Mouse (Mus musculus) cerebellum, postnatal 4 days (tissue): Measurements from ENCODE around the gene Cd83.

Experiments
- DNase-seq, 2 experiments: peaks; one replicate each; pipeline ENCODE4 v3.0.0; 2022; ENCODE audit warnings: low spot score in 2 of 2, mixed read lengths in 1 of 2

The Cd83 gene

DNA sequence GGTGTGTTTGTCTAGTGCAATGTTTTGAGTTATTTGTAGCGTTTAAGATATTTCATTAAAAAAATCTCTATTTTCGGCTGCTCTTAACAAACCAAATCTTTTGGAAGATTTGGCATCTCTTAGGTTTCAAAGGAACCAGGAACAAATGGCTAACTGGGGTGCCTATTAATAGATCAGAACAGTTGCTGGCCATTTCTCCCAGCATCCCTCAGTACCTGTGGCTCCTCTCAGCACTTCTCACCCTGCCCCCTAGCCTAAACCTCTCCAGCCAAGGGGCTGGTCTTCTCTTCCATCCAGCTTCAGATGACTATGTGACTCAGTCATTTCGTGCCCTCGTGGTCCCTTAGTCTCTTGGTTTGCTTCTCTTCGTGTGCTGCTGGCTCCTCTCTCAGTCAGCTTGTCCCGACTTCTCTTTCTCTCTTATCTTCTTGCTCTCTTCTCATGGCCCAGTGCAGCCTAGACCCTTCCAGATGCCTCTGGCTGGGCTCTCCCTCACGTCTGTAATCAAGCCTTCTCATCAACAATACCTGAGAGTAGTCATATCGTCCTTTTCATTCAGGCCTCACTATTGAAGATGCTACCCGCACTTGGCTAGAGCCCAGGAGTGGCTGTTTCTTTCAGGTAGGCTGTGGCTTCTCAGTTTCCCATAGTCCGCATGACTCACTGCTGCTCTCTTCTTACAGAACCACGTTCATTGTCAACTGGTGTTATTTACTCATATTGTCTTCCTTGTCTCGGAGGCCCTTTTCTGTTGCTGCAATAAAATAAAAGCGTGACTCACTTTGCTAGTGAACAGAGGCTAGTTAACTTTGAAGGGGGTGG is 9.8 kb upstream of the Cd83 start:
- no peak for DNase-seq

DNA sequence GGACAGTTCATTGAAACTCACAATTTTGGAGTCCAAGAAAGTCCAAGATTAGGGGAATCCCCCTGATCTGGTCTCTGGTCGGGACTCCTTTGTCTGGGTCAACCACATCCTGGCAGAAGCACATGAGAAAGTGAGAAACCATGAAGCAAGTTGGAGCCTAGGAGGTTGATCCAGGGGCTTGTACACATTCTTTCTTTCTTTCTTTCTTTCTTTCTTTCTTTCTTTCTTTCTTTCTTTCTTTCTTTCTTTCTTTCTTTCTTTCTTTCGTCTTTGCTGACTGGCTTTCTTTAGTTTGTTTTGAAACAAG is 9.2 kb upstream of the Cd83 start:
- no peak for DNase-seq

DNA sequence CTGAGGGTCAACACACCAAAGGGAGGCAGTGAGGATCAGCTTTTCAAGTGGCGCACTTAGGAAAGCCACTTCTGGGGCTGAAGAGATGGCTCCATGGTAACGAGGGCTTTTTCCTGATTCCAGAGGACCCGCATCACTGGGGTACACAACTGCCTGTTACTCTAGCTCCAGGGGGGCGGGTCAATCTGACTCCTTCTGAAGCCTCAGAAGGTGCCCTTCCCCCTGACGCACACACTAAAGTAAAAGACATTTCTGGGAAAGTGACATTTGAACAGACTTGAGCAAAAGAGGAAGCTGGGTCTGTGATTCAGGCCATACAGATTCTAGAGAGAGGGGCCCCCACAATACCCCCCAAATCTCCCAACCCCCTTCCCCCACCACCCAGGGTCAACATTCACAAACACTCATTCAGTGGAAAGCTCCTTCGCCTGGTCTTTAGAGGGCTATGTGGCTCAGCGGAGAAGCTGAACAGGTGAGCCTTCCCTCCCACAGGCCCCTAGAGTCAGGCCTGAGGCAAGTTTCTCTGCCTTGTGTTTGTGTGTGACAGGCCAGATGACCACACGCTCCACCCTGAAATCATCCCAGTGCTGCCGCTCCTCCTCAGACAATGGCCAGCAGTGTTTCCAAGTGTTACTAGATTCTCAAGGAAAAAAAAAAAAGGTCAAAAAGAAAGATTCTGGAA is 7.1 kb upstream of the Cd83 start:
- DNase-seq = no peak

DNA sequence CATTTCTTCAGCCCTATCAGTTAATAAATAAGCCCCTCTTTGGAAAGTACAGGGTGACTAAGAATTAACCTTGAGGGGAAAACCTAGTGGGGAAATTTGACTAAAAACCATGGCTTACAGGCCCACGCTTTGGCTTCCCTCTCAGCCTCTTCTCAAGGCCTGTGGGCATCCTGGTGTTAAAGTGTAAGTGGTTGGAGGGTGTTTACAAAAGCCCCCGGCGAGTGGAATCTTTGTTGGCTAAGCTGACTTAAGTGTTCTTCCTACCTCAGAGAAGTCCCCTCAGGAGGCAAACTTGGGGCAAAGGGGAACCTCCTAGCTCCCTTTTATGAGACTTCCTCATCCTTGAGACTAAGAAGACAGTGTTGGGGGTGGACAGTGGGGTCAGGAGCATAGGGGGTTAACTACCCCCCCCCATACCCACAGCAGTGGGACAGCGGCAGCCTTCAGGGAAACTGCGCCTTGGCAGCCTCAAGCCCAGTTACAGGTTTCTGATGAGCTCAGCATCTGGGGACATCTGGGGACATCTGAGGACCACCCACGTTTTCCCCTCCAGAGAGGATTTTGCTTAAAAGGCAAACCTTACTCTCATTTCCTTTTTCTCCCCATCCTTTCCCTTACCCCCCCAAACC is 6.4 kb upstream of the Cd83 start:
- DNase-seq = no peak

DNA sequence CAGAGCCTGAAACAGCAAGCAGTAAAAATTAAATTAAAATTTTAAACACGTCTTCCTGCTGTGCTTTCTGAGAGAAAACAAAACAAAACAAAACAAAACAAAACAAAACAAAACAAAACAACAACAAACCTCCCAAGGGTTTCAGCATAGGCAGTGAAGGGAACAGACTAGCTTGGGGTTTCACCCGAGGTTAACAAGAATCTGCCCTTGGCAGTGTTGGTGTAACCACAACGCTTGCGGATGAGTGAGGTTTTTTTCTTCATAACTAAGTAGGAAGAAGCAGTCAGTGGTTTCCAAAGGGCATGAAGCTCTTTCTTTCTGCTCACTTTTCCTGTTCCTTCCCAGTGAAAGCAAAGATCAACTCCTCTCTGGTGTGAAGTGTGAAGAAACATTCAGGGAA is 5.6 kb upstream of the Cd83 start:
- no peak for DNase-seq

DNA sequence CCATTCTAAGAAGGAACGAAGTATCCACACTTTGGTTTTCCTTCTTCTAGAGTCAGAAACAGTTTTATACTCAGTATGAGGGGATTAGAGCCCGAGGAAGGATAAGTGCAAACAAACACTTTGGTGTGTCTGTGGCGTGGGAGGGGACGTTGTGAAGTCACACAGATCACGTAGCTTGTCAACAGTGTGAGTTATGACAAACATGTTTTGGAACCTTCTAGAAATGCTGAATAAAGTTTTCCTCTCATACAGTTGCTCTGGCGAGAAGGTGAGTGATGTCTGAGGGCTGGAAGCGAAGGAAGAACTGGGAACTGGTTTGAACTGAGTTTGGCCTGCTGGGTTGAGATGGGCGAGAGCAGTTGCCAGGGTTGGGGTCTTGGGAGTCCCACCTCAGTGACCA is 4.5 kb upstream of the Cd83 start:
- DNase-seq = no peak

DNA sequence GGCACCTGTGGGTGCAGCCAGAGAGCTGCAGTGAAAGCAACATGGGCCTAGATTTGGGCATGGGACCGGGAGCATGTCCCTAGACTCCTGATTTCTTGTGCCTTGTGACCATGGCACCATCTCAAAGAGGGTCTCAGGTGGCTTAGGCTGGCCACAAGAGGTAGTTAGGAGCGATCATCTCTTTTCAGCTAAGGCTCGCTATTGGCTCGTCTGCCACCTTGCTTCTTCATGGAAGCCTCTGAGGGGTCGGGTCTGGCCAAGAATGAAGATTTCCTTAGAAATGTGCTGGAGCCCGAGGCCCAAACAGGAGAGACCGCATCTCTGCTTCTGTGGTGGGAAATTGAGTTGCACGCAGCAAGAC is 1.1 kb downstream of the Cd83 start:
- DNase-seq = no peak

DNA sequence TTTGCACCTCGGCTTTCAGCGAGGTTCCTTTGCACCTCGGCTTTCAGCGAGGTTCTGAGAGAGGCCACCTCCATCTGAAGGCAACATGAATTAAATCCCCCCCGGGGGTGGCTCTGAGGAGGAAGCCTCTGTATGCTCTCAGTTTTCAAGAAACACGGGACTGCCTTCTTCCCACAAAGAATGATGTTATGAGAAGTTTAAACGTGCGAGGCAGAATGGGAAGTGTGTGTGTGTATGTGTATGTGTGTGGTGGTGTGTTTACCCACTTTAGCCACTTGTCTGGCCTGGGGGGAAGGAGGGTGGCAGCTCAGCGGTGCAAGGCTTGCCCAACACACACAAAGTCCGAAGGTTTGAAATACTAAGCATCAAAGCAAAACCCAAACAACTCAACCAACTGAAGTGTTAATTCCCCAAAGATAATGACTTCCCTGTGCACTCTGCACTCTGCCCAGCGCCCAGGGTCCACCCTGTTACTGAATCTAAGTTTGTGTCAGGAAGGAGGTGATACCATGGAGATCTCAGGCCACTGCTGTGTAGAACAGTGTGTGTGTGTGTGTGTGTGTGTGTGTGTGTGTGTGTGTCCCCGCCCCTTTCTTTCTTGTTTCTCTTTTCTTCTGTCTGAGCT is 1.7 kb downstream of the Cd83 start:
- no peak for DNase-seq

DNA sequence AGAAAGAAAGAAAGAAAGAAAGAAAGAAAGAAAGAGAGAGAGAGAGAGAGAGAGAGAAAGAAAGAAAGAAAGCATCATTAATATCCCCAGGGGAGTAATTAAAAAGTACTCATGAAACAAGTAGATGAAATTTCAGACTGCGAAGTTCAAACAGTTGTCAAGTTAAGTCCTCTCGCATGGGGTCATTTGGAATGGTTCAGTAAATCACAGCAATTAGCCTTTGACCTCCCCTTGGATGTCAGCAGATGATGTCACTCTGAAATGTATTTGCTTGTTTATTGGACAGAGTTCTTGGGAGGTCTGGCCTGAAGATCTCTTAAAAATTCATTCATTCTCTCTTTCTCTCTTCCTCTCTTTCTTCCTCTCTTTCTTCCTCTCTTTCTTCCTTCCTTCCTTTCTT is 2.7 kb downstream of the Cd83 start:
- no peak for DNase-seq

DNA sequence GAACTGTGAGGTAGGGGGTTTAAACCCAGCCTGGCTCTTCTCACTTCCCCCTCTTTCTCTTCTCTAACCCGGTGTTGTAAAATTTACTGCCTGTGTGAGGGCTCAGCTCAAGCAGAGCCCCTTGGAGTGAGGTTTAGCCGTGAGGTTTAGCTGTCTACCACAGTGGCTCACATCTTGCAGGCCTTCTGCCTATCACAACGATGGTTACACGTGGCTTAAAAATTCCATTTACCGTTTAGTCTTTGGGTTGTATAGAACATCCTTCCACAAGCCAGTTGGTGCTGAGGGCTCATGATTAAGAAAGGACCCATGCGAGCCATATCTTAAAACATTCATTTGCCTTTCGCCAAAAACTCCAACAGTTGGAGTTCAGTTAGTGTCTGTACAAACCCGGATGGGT is 3.5 kb downstream of the Cd83 start:
- DNase-seq = no peak

DNA sequence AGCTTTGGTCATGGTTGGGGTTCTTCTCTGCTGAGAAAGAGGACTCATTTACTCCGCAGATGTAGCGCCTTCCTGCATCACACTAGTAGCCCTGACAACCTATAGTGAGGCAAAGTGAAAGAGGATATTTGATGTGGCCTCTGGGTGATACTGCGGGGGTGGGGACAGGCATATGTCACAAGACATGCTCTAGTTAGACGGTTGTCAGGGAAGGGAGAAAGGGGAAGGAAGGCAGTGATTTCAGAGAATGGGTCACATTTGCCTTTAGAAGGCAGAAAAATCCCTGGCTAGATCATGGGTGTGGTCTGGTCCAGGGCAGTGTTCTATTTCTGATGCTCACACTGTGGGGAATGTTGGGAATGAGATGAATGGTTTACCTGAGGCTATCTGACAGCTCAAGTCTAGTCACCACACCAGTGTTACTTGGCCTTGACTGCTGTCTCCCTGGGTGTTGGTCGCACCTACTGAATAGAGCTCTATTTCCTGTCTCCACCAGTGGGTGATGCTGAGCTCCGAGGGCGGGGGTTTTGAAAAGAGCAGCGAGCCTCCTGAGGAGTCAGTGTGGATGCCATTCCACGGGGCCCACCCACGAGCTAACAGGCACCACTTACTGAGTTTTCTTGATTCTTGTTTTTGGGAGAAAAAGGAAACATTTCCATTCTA is 4.5 kb downstream of the Cd83 start:
- DNase-seq = no peak

DNA sequence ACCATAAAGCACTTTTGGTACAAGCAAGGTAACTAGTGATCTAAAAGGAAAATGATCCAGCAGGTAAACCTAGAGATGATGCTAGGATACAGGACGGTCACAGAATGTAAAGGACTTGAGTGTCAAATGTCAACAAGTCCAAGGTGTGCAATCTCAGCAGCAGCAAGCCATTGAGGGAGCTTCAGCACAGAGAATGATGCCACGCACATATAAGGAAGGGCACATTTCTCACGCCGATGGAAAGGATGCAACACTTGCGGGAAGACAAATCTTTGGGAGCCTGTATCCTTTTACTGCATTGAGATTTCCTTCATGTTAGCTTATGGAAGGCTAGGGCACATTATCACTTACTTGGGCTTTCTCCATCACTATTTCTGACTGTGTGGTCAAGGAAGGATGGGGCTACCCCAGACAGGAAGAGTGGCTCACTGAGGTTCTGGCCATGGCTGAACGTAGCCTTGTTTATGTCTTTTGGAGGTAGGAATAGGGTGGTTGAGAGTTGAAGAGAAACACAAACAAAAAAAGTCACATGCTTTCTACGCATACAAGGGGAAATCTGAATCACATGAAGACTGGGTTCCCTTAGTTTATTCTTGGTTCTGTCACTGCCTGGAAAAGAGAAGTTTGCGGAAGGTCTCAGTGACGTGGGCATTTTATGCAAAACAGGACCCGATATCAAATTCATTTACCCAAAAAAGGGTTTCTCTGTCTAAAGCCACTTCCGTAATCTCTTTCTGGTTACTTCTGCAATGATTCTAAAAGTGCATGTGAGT is 5.8 kb downstream of the Cd83 start:
- no peak for DNase-seq

DNA sequence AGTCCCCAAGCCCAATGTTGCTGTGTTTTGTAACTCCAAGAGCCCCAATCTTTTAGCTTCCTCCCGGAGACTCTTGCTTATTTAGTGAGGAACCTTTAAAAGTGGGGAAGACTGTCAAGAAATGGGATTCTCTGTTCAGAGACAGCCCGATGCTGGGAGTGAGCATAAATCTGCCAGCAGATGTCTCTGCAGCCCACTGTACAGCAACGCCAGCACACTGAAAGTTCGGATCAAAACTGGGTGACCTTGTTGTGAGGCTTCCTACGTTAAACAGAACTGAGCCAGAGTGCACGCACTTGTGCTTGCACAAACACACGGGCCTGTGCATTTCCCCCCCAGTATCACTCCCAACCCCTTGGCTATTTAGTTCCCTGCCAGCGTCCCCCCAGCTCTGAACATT is 10.8 kb downstream of the Cd83 start:
- peak in 1 of 2 experiments; percentile 43 for DNase-seq

DNA sequence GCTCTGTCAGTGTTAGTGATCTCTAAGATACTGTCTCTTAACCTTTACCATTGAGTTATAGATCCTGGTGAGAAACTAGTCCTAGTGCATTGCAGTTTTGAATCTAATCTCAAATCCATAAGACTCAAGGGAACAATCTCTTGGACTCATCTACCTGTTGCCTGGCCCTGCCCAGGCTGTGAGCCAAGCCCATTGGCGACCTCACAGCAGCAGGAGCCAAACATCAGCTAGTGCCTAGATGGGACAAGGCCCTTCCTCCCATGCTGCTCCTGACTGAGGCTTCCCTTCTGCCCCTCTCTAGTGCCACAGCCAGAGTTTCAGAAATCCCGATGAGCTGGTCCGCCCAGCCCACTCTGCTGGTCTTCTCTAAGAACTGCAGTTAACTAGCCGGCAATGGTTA is 14.1 kb downstream of the Cd83 start:
- no peak for DNase-seq

DNA sequence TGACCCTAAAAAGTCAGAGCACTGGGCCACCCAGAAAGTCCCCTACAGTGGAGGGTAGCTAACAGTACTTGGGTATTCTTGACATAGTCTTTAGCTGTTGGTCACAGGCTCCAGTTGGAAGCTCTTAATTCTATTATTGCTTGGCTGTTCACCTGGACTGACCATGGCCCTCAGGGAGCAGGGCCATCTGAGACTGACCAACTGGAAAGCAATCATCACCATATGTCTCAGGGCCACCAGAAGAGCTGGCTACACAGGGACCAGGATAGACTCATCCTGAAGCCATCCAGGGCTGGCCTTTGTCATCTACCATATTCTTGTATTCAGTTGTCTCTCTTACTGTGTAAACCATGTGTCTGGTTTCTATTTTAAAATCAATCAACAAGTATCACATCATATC is 15.6 kb downstream of the Cd83 start:
- DNase-seq = no peak

DNA sequence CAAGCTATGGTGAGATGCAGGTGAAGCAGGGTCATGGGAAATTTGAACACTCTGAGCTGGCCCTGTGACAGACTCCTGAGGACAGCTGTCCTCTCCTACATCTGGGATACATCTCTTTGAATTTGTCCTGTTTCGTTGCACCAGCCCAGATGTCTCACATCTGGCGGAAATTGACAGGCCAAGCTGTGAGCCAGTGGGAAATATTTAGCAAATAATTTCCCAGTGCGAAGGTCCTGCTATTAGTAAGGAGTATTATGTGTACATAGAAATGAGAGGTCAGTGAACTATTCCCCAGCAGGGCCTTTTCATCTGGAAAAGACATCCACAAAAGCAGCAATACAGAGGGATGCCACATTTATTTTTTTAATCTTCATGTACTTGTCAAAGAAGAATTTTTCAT is 17.4 kb downstream of the Cd83 start:
- no peak for DNase-seq

DNA sequence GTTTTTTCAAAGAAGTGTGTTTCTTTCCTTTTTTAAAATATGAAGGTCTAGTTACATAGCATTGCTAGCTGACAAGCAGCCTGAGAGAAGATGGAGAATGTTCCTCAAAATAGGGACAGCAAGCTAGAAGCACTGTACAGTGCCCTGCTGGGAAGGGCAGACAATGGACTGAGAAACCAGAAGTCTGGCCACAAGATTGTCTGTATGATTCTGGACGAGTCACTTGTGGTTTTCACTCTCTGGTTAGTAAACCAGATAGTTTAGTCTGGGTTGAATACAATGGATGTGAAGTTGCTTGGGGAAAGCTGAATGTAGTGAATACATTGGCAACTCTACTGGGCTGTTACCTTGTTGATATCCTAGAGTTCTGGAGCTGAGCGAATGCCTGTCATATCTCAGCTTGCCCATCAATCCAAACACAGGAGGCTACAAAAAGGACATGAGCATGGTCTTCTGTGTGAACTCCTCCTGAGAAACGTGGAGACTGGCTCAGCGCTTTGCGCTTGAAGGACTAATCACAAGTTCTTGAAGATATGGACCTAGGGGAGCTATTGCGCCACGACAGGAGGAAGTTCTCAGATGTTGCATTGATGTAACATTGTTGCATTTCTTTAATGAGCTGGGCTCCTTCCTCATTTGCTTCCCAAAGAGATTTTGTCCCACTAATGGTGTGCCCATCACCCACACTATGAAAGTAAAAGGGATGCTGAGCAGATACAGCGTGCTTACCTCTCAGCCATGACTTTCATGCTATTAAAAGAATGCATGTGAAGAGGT is 18.0 kb downstream of the Cd83 start:
- DNase-seq = no peak

DNA sequence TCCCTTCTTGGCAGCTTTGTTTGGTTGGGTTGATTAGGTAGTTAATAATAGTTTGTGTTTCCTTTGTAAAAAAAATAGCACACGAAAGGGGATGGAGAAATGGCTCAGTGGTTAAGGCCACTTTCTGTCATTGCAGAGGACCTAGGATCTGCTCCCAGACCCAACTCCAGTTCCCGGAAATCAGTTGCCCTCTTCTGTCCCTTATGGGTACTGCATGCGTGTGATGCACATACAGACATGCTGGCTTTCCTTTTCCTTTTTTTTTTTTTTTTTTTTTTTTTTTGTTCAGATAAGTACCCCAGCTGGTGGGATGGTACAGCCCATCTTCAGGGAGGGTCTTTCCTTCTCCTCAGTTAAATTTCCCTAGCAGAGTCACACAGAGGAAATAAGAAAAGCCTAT is 20.1 kb downstream of the Cd83 start:
- no peak for DNase-seq

DNA sequence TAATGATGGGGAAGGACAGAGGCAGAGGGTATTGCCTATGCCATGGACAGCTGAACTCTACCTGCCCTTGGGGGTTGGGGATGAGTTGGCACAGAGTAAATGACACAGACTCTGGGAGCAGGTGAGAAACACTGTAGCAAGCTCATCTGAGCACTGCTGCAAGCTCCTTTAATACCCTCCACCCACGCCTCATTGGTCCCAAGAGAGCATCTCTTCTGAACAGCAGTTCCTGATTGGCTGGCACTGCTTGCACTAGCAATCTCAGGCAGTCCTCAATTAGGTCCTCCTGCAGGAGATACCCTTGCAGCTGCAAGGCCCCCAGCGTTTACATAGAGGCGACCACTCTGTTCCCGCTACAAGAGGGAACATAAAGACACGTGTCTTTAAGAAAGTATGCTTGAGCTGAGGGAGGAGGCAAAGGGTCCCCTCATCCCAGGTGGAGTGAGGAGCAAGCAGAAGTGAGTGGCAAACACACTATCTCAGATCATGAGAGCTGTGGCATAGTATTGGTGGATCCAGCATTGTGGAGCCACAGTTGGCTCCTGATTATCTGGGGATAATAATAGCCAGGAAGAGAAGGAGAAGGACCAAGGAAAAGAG is 20.7 kb downstream of the Cd83 start:
- DNase-seq = no peak
